Mouse (Mus musculus) CD4-positive naive resting alpha-beta T cell, adult 57 days (primary cell): ENCODE results near the gene Hectd1. TPM values are rescaled to one million over a fixed set of nuclear protein-coding genes. Genes with fewer than 3 reads are reported as not detected.

ENCODE experiments used
- total RNA-seq: library from RNA; stranded (reverse); gene quantifications from one replicate; pipeline ENCODE4 v1.2.4, GENCODE M21; 2023

Gene Hectd1
- 145 TPM for total RNA-seq

DNA sequence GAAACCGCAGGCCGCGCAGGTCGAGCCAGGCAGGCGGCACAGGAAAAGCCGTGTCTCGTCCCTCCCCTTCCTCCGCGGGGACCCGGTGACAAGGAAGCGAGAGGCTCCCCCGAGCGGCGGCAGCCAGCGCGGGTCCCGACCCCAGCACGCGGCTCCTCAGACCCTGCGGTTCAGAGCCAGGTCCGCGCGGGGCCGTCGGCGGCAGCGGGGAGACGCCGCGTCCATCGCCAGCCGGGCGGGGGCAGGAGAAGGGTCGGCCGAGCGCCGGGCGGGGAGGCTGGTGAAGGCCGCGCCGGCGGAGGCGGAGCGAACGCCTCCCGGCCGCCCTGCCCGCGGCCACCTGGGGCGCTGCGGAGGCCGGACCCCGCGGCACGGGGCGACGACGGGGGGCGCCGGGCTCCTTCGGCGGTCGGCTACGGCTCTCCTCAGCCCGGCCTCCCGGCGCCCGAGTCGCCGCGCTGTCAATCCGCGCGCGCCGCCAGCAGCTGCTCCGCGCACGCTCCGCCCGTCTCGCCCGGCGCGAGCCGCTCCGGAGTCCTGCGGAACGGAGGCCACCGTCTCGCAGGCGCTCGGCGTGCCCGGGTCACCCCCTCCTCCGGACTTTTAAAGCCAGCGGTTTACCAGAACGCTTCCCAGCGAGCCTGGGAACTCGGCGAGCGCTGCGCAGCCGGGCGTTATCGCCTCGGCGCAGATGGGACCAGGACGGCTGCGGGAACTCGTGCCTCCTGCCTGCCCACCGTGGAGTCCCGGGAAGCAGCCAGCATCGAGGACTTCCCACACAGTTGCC, at the start of gene Hectd1:
TSS of gene Hectd1 (minus strand) at position 247 of the 787 bp plus-strand sequence.

Other genes starting within 250 kb of the Hectd1 start
- 1.7 TPM for gene Coch, start 236.2 kb downstream of the Hectd1 start, total RNA-seq
- 20.6 TPM for gene Ap4s1, start 138.5 kb downstream of the Hectd1 start, total RNA-seq
- gene Strn3, start 137.6 kb downstream of the Hectd1 start, total RNA-seq, result 56.9 TPM
- 38.3 TPM for gene Heatr5a, start 141.8 kb upstream of the Hectd1 start, total RNA-seq
- gene Dtd2, start 177.0 kb upstream of the Hectd1 start, total RNA-seq, result 4.7 TPM
- not detected for gene Gpr33, start 198.5 kb upstream of the Hectd1 start, total RNA-seq